Mouse (Mus musculus): ENCODE data around the gene 1700022I11Rik. TPM values are rescaled to one million over a fixed set of nuclear protein-coding genes. Genes with fewer than 3 reads are reported as not detected.

The 1700022I11Rik gene
- total RNA-seq, 1 experiment from 2014 or later: 0.93 TPM

DNA sequence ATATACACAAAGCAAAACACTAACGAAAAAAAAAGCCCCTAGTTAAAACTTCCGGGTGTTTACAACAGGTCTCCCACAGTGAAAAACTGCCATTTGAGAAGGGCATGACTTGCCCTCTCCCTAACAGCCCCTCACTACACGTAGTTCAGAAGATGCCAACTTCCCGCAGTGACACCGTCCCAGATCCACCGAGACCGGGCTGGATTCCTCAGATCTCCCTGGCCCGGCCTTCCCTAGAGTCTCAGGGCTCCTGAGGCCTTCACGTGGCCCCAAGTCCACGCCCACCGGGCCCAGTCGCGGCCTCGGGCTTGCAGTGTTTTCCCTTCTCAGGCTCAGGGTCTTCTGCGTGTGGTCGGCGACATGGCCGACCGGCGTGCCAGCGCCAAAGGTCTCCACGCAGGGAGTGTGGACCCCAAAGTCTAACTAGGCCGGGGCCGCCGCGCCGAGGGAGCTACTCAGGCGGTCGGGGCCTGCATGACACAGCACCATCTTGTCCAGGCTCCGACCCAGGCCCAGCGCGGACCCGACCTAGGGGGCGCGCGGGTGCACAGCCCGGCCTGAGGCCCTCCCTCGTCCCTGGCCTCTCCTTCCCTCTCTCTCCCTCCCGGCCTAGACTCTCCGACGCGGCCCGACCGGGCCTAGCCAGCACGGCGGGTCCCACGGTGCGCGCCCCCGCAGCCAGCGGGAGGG, 30.2 kb downstream of the 1700022I11Rik start:
- 0 out of 2 replicates have a peak, but pooled peaks have one; percentile 6 for ATAC-seq (ENCODE audit: extremely low read depth, insufficient number of reproducible peaks, low FRiP score, poor library complexity, severe bottlenecking)

DNA sequence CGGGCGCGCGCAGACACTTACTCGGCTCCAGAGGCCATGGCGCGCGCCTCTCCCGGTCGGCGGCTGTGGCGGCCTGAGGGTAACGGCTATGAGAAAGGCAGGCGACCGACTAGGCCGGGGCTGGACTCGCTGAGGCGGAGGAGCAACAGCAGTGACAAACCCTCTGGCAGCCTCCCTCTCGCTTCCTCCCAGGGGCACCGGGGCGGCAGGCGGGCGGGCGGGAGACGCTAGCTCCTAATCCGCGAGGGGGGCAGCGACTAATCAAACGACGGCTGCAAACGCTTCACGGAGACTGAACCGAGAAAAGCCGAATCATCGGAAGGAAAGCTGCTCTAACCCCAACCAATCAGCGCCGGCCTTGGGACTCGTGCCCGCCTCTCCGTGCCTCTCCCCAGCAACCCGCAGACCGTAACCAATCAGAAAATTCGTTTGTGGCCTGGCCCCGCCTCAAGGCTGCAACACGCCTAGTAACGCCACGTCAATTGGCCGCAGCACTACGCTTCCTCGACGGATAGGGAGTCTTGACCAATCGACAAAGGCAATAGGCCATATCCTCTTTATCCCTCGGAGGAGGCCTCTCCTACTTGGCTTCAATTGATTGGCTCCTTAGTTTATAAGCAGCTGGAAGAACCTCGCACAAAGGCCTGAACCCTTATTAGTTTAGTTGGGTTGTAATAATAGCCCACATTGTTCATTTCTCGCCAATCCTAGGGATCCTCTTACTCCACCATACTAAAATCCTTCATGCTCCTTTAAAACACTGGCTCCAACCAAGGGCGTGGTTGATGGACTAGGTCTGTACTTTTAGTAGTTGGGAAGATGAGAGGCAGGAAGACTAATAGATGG, 31.0 kb downstream of the 1700022I11Rik start, which contains the start of gene Vcp:
Gene Vcp, minus strand, starts transcription at position 367 of the 846 bp plus-strand sequence.
- ATAC-seq (ENCODE audit: extremely low read depth, insufficient number of reproducible peaks, low FRiP score, poor library complexity, severe bottlenecking): peak; percentile 98

DNA sequence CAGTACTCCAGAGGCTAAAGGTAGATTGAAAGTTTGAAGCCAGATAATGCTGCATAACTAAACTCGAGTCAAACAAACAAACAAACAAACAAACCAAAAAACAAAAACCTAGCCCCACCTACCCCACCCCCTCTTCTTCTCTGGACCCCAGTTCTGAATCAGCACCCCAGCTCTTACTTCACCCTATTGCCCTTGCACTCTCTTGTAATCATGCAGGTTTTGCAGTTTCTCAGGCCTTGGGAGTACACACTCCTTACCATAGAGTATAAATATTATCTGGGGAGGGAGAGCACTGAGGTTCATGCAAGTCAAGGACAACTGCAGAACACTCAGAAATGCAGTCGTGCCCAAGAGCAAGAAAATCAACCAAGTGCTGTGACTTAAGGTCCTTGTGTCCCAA, 31.9 kb downstream of the 1700022I11Rik start:
- no peak for ATAC-seq (ENCODE audit: extremely low read depth, insufficient number of reproducible peaks, low FRiP score, poor library complexity, severe bottlenecking)

DNA sequence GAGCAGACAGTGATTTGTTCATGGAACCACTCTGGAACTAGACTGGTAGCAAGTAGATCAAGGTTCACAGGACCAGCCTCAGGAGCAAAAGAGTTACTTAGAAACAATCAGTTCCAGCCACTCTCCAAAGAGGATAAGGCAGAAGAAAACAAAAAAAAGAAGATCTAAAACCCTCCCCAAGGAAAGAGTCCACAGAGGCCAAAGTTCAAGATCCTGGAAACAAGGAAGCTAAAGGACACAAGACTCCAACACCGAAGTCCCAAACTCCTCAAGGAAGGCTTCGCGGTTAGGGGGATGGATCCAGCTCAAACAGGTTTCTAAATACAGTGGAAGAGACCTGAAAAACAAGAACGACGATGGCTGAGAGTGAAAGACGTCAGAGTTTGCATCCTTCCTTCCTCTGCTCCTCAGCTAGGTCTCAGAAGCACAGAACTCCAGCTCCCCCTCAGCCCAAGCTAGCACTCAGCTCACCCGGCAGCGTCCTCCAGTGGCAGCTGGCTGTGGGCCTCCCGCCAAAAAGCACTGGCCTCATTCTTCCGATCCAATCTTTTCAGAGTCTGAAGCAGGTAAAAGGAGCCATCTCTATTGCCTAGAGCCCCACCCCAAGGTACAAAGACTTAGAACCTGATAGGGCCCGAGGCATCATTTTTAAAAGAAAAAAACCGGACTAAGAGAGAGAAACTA, 33.5 kb downstream of the 1700022I11Rik start:
- no peak for ATAC-seq (ENCODE audit: extremely low read depth, insufficient number of reproducible peaks, low FRiP score, poor library complexity, severe bottlenecking)

DNA sequence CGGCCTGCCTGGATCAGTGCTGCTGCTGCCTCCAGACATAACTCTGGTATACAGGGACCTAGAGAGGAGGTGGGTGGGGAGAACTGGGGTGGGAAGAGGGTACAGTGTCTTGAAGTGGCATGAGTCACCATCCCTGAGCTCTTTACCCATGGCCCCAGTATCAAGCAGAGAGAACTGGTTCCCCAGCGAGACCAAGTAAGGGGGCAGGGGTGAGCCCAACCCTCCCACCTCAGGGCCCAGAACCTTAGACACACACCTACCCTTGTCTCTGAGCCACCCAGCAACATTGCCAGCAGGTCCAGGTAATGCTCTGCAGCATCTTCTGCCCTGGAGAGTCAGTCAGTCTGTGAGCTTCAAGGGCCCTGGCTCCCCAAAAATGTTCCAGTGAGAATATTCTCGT, 35.5 kb downstream of the 1700022I11Rik start:
- ATAC-seq (ENCODE audit: extremely low read depth, insufficient number of reproducible peaks, low FRiP score, poor library complexity, severe bottlenecking): no peak

DNA sequence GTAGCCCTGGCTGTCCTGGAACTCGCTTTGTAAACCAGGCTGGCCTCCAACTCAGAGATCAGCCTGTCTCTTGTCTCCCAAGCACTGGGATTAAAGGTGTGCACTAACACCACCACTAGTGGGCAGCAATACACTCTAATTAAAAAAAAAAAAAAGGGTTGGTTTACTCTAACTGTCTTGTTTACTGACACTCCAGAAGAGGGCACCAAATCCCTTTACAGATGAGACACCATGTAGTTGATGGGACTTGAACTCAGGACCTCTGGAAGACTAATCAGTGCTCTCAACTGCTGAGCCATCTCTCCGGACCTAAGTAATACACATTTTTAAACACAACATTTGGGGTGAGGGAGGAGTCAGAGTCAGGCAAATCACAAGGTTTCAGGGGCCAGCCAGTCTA, 36.4 kb downstream of the 1700022I11Rik start:
- peak; percentile 56 for ATAC-seq (ENCODE audit: extremely low read depth, insufficient number of reproducible peaks, low FRiP score, poor library complexity, severe bottlenecking)

DNA sequence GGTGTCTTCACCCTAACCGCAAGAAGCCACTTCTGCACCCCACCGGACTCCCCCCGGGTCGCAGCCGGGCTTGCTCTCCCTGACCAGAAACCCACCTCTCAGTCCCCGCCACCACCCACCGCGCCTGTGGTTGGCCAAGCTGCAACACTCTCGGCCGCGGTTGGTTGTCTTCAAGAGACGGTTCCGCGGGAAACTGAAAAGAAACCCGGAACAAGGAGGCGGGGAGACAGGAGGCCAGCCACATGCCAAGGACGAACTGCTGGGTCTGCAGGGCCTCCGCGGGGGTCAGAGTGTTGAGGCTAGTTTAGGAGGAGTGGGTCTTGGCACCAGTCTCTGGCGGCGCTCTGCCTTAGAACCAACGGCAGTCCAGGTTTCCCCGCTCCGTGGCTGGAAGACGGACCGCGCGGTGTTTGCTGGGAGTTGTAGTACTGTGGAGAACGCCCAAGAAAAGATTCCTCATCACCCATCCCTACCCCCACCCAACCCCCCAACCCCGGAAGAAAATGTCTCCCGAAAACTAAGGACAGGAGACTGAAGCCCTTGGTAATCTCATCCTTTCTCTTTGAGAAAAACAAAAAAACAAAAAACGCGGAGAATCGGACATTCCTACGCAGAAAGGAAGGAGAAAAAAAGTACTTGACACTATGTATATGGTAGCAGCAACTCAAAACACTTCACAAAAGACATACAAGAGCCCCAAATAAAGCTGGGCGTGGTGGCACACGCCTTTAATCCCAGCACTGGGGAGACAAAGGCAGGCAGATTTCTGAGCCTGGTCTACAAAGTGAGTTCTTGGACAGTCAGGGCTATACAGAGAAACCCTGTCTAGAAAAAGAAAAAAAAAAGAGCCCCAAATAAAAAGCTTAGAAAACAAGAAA, 41.0 kb downstream of the 1700022I11Rik start, which contains the start of gene Fancg:
Gene Fancg, minus strand, starts transcription at position 346 of the 878 bp plus-strand sequence.
- ATAC-seq (ENCODE audit: extremely low read depth, insufficient number of reproducible peaks, low FRiP score, poor library complexity, severe bottlenecking): peak; percentile 63

DNA sequence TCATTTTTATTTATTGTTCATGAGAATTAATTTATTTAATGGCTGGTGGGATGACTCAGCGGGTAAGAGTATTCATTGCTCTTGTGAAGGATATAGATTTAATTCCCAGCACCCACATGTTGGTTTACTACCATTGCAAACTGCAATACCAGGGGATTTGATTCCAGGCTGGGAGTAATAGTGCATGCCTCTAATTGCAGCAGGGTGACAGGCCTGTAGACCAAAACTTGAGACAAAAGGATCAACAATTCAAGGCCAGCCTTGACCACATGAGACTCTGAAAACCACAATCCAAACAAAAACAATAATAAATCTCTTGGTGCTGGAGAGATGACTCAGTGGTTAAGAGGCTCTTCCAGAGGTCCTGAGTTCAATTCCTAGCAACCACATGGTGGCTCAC, 42.7 kb downstream of the 1700022I11Rik start:
- ATAC-seq (ENCODE audit: extremely low read depth, insufficient number of reproducible peaks, low FRiP score, poor library complexity, severe bottlenecking): no peak

DNA sequence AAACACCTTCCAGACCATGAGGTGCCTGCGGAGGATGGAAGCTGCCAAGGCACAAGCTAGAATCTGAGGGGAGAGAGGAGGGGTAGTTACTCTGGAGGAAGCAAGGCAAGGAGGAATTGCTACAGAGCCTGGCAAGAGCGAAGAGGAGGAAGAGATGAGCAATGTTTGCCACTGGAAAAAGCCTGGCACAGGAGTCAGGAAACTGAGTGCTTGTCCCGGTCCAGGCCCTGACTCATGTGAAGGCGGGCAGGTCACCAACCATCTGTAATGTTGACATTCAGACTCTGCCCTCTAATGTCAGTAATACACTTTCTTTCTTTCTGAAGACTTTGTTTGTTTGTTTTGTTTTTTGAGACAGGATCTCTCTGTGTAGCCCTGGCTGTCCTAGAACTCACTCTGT, 48.8 kb downstream of the 1700022I11Rik start:
- no peak for ATAC-seq (ENCODE audit: extremely low read depth, insufficient number of reproducible peaks, low FRiP score, poor library complexity, severe bottlenecking)

DNA sequence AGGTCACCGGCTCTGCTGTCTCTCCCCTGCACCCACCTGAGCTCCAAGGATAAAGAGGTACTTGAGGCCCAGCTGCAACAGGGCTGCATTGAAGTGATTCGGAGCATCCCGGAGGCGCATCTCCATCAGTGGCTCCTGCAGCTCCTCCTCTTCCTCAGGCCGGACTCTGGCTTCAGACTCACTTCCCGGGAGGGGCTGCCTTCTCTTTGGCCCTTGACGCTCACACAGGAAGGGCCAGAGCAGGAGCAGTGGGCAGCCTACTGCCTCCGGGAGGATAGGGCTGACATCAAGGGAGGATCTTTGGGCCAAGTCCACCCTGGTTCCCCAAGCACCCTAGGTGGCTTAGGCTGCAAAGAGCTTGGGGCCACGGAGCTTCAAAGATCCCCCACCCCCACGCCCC, 49.8 kb downstream of the 1700022I11Rik start:
- ATAC-seq (ENCODE audit: extremely low read depth, insufficient number of reproducible peaks, low FRiP score, poor library complexity, severe bottlenecking): no peak

DNA sequence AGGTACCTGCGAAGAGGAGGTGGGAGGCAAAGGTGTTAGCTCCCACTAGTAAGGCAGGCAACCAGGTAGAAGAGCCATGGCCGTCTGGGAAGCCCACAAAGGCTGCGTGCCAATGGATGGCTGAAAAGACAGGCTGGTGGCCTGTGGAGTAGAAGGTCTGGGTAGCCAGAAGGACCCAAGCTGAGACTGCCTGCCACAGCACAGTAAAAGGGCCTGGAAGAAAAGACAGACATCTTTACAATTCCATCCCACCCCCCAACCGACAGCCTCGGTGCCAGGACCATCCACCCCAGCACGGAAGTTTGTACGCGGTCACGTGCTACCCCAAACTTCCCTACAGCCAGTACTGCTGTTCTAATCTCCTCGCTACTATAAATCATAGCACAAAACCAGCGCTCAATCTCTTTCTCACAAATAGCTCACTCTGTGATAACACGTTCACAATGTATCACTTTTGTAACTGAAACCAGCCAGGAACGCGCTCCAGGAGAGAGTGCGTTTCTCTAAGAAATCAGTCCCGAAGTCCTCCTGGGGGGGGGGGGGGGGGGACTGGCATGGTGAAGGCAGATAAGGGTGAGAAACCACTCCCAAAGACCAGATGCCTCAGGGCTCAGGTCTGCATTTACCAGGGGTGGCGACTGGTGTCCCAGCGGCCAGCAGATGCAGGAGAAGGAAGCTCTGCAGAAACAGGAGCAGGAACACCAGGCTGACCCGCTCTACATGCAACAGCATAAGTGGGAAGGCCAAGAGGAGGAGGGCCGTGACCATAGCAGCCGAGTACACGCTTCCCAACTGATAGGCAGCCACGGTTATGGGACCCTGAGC, 50.4 kb downstream of the 1700022I11Rik start:
- no peak for ATAC-seq (ENCODE audit: extremely low read depth, insufficient number of reproducible peaks, low FRiP score, poor library complexity, severe bottlenecking)

DNA sequence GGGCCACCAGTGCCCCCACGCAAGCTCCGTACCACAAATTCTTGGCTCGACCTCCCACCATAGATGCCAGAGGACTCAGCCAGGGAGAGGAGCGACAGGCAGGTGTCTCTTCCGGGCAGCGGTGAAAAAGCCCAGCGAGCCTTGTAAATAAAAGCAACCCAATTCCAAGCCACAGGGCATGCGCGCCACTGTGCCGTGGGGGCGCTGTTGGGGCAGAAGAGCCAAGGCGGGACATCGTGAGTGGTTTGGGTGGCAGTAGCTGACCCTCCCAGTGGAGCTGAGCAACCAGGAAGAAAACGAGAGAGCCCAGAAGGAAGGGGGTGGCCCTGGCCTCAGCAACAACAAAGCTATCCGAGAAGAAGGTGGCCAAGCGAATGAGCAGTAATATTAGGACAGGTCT, 51.5 kb downstream of the 1700022I11Rik start:
- no peak for ATAC-seq (ENCODE audit: extremely low read depth, insufficient number of reproducible peaks, low FRiP score, poor library complexity, severe bottlenecking)

DNA sequence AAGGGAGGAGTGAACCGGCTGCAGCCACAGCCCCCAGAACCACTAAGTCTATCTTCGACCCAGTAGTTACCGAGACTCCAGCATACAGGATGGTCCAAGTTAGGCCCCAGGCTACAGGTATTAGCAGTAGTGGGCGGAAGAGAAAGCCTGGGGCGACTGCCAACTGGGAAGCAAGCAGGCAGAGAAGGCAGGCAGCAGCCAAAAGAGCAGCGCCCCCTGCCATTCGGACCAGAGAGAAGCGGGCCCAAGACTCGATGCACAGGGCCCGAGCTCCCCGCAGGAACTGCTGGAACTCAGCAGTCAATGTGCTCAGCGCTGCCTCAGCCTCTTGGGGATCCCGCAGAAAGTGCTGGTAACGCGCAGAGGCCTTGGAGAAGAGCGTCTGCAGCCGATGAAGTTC, 51.9 kb downstream of the 1700022I11Rik start:
- no peak for ATAC-seq (ENCODE audit: extremely low read depth, insufficient number of reproducible peaks, low FRiP score, poor library complexity, severe bottlenecking)

DNA sequence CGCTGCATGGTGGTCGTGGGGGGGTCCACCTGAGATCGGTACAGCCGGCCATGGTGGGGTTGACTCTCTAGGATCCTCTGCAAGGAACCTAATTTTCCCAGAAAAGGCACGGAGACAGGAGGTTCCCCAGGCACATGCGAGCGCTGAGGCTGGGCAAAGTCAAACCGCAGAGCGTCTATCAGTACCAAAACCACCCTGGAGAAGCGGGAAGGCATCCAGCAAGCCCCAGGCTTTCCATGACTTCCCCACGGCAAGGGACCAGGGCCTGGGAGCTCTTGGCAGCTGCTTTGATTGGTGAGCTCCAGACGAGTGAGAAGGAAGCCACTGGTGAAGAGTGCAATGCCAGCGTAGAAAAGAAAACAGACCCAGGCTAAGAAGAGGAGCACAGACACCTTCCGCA, 55.3 kb downstream of the 1700022I11Rik start:
- ATAC-seq (ENCODE audit: extremely low read depth, insufficient number of reproducible peaks, low FRiP score, poor library complexity, severe bottlenecking): no peak

DNA sequence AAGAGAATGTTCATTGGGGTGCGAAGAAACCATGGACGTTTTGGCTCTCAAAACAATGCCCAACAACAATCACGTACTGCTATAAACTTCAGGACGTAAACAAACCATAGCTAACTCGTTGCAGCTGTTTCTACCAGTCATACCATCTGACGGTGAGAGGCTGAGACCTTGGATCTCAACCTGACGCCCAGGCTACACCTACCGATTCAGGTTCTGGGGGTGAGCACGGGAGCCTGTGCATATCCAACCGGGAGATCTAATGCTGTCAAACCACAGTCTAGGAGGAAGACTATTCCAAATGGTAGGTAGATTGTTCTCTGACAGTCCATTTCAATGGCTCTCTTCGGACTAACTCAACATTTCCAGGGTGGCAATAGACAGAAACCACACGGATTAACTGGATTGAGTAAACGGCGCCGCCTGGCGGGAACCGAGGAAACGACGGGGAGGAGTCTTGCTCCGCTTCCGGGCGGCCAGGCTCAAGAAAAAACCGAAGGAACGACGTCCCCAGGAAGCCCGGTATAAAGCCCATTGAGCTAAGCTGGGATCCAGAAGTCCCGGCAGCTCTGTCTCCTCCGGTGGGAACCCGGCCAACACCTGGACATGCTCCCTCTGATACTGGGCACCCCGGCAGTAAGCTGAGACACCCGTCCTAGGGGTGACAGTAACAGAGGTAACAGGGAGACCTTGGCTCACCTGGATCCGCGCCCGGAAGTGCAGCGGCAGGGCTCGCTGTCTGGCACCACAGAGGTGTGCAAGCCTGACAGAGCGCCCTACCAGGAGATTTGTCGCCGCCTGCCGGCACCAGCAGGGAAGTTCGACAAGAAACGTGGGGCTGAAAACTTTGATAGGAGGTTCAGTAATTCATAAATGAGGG, 55.9 kb downstream of the 1700022I11Rik start, which contains the start of gene Pigo:
Gene Pigo, minus strand, starts transcription at position 736 of the 877 bp plus-strand sequence.
- ATAC-seq (ENCODE audit: extremely low read depth, insufficient number of reproducible peaks, low FRiP score, poor library complexity, severe bottlenecking): peak; percentile 90

DNA sequence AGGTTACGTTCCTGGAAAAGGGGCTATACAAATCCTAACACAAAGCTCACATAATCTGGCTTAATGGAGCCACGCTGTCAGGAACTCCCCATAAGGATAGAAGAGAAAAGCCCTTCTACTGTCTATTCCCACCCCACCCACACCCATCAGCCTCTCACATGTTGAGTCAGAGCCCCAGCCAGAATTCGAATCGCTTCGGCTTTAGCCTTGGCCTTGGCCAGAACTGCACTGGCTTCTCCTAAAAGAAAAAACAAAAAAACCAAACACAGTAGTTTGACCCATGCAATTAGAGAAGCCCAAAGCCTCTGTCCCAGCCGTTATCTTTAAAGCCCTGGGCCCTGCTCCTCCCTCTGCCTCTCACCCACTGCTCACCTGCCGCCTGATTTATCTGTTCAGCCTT, 59.7 kb downstream of the 1700022I11Rik start:
- no peak for ATAC-seq (ENCODE audit: extremely low read depth, insufficient number of reproducible peaks, low FRiP score, poor library complexity, severe bottlenecking)

DNA sequence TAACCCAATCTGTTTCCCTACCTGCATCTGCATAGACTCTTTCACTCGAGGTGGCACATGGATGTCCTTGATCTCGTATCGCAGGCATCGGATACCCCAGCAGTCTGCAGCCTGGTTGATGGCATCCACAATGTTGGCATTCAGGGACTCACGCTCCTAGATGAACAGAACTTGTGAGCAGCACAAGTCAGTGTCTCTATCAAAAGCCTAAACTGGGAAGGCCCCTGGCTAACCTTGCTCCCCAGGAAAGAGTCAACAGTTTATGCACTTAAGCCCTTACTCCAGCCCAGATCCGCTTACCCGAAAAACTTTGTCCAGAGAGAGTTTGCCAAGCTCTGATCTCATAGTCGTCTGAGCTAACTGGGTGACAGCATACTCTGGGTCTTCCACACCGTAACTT, 60.3 kb downstream of the 1700022I11Rik start:
- ATAC-seq (ENCODE audit: extremely low read depth, insufficient number of reproducible peaks, low FRiP score, poor library complexity, severe bottlenecking): no peak
